Mouse (Mus musculus) ovary, adult 18-20 months (tissue): ENCODE results near the gene Magi1.
A peak's percentile ranks its signal among the peaks of the same experiment; 100 is the strongest.

ENCODE experiments used
- DNase-seq: peaks from one replicate; pipeline ENCODE4 v3.0.0; 2022; ENCODE audit warnings: low spot score, mixed read lengths

Gene Magi1

DNA sequence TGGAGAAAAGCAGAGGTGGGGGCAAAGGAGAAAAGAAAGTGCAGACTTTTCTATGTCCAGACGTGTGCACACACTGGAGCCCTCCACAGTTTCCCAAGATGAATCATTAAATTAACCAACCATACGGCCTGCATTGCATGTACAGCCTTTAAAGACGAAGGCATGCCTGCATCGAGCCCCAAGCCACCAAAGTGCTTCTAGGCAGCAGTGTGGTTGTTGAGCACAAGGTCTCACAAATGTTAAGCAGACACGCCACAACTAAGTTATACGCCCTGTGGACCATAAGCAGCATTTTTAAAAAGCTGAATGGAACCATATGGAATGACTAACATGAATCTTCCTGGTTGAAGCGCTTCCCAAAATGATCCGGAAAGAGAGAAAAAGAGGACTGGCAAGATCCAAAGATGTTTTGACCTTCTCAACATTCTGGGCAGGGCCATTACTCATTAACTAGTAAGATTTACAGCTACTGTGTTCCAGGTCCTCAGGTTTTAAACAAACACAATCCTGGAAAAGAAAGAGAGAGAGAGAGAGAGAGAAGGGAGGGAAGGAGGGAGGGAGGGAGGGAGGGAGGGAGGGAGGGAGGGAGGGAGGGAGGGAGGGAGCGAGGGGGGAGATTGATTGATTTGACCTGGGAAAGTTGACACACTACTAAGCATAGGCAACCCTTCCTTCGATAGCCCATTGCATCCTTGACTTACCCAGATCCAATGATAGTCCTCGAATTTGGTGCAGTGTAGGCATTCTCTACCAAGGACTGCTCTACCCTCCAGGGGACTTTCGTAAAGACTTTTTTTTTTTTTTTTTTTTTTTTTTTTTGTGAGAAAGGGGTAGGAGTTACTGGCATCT, 26.5 kb downstream of the Magi1 start:
- no peak for DNase-seq

DNA sequence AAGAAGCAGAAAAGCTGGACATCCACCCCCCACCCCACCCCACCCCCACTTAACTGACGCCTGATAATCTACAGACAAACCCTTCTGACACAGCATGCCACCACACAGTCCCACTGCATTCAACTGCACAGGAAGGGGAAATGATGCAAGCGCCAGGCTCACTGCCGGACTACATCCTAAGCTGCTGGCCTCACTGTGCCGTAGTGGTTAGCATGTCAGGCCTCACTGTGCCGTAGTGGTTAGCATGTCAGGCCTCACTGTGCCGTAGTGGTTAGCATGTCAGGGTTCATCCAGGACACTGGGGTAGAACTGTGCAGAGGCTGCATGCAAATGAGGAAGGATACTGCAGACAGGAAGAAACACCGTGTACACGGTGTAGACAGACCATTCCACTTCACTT, 29.8 kb downstream of the Magi1 start:
- DNase-seq, result no peak

DNA sequence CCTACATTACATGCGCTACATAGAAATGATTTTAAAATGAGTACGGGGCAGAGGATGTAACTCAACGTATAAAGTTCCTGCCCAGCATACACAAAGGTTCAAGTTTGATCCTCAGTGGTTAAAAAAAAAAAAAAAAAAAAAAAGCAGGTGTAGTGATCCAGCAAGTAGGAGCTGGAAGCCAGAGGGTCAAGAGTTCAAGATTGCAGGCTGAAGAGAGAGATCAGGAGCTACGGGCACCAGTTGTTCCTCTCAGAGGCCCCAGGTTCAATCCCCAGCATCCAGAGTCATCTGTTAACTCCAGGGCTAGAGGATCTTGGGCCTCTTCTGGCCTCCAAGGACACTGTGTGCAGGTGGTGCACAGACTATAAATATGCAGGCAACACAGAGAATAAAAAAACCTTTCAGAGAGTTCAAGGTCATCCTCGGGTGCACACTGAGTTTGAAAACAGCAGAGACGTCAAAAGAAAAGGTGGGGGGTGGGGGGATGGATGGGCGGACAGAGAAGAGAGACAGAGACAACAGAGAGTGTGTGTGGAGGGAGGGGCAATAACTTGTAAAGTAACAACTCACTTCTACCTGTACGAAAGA, 32.3 kb downstream of the Magi1 start:
- no peak for DNase-seq

DNA sequence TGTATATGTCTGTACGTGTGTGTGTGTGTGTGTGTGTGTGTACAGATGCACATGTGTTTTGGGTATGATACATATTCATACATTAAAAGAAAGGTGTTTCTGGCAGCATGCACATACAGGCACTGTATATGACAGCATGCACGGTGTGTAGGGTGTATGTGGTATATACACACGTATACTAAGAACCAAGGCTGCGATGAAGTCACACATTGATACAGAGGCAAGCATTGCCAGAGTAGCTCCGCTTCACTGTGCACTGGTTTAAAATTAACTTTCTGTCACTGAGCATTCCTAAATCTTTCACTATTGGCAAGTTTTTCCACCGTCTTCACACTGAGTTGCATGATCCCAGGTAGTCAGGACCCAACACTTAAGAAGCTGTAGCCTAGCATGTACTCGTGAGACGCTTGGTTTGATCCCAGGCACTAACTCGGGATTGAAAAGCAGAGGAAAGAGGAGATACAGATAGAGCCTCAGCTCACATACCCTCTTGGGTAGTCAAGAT, 34.4 kb downstream of the Magi1 start:
- no peak for DNase-seq

DNA sequence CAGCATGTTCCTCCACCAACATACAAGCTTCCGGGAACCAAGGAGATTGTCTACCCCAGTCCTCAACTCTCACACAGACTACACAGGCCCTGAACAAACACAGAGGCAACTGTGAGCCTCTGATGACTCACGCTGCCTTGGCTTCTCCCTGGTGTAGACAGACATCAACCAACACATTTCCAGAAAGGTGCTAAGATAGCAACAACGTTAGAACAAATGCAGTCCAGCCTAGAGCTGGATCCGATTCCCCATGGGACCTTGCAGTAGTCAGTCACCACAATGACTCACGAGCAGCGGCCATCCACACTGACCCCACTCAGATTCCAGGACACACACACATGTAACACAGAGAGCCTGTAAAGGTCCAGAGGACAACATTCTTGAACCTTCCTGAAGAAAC, 42.5 kb downstream of the Magi1 start:
- DNase-seq, result no peak

DNA sequence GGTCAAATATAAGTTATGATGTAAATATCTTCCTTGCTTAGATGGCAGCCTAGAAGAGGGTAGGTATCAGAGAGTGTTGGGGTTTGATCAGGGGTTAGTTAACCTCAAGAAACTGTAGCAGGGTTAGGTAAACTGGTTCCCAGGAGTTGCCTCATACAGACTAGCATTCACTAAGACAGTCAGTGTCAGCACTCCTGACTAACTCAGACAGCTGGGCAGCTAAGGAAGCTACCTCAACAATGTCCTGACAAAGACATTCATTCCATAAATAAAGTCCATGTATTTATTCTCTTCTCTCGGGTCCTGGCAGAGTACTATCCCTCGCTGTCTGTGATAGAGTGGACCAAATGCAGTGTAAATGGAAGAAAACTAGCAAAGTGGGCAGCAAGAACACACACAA, 45.1 kb downstream of the Magi1 start:
- no peak for DNase-seq

DNA sequence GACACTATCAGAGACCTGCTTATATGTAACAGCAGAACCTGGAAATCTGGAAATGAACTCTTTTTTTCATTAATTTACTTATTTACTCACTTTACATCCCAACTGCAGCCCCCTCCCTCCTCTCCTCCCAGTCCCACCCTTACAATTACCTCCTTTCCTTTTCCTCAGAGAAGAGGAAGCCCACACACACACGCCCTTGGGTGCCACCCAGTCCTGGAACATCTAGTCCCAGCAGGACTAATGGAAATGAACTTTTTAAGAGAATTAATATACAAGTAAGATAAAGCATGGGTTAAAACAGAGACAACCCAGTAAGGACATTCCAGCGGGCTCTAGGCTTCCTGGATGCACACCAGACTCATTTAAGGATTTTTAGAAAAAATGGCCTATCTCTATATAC, 46.8 kb downstream of the Magi1 start:
- no peak for DNase-seq

DNA sequence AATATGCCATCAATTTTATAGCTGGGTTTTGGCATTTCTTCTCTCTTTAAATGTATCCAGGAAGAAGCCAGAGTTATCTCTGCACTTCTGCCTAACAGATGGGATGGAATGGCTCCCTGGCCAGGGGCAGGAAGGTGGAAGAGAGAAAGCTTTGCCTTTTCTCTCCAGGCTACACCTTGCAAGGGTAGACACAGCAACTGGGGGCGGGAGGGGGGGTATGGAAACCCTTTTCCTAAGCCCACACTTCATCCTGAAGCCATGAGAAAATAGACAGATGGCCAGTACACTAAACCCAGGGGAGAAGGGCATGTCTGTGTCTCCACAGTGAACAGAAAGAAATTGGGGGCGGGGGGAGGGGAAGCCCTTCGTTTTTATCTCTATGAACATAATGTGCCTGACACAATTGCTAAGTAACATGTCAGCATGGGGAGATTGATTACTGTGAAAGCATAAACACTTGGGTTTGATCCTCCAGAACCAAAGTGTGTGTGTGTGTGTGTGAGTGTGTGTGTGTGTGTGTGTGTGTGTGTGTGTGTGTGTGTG, 51.4 kb downstream of the Magi1 start:
- no peak for DNase-seq

DNA sequence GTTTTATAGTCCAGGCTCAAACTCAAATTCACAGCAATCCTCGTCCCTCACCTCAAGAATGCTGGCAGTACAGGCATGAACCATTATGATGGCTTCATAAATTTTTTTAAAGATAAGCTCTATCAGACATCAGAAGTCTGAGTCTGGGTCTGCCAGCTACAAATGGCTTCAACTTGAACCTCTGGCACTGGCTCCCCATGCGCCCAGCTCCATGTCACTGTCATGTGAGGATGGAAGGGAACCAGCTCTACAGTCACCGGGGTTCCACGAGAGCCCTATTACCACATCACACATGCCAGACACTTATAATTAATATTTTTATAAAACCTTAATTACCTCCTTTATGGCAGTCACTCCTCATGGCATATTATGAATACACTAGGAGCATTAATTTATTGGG, 51.9 kb downstream of the Magi1 start:
- DNase-seq, result no peak

DNA sequence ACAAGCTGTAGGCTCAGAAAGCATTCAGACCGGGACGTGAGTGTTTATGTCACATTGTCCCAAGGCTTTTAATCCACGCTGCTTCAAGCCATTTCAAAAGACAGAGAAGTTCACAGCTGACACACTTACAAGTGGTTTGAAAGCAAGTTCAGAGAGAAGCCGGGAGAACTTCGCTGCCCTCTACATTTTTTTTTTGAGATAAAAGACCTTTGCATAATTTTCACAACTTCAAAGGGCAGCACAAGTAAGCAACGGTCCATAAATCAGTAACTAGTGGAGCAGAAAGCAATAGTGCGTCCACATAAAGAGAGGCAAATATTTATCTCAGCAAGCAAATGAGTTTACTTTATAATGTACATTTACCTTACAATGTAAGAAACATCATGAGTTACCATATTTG, 52.4 kb downstream of the Magi1 start:
- DNase-seq, result no peak

DNA sequence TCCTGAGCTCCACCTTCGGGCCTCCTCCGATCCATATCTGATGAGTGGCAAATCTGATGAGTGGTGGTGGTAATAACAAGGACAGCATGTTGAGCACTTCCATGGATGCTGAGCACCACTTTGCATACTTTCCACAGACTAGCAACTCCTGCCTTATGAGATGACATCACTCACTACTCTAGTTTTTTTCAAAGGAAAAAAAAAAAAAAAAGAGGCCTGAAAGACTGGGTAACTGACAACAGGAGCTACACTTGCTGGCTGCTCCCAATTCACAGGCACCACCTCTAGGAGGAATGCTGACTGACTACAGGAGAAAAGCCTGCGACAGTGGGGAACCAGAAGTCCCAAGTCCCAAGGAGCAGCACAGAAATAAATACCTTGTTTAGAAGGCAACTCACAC, 52.8 kb downstream of the Magi1 start:
- no peak for DNase-seq

DNA sequence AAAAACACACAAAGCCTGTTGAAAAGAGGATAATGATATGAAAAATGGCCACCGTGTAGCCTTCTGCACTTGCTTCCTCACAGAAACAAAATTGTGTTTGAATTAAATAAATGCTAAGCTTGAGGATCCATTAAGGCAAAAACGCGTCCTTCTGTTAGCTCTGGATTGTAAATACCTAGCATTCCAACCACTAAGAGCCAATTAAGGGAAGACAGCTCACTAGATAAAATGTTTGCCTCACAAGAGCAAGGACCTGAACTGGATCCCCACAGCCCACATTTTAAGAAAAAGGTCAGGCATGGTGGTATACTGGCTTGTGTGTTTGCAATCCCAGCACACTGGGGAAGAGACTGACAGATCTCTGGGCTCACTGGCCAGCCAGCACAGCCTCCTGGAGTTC, 53.6 kb downstream of the Magi1 start:
- DNase-seq, result no peak

DNA sequence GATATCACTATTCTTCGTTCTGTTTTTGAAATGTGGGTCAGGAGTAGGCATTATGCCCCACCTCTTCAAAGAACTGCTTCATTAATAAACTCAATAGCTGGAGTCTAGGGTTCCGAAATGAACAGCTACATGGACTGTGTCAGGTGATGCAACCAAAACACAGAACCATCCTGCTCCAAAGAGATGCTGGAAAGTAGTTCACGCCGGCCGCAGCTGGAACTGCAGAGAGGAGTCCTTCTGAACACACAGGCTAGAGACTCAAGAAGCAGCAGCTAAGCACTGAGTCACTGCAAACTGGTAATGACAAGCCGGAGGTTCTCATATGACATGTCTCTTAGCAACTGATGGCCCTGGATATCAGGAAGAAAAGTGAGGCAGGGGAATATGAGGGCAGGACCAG, 57.5 kb downstream of the Magi1 start:
- no peak for DNase-seq

DNA sequence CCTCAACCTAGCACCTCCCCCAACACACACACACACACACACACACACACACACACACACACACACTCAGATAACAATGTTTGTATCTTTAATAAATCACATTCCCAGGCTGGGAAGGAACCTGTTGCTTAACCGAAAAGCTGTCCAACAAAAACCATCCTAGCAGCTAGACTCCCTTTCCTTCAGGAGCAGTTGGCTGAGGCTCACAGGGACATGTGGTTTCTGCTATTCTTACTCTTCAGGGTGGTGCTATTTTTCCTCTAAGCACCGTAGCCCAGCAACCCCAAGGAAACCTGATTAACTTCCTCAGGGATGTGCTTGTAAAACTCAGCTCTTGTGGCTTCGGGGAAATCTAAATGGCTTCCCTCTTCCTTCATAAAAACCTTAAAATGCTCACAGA, 57.9 kb downstream of the Magi1 start:
- DNase-seq, result peak; percentile 19

DNA sequence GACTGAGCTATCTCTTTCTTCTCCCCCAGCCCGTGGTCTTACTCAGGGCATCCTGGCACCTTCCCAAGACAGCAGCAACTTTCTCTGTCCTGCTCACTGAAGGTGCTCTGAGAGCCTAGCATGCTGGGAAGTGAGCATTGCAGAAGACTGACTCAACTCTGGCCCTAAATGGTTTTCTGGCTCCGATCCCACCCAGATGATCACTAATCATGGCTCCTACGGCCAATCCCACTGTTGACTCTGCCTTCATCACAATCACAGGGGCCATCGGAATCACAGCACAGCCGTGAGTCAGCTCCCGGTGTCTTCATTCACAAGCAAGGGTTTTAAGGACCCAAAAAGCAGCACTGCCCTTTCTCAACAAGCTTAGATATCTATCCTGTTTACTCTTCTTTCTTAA, 58.6 kb downstream of the Magi1 start:
- DNase-seq, result no peak

DNA sequence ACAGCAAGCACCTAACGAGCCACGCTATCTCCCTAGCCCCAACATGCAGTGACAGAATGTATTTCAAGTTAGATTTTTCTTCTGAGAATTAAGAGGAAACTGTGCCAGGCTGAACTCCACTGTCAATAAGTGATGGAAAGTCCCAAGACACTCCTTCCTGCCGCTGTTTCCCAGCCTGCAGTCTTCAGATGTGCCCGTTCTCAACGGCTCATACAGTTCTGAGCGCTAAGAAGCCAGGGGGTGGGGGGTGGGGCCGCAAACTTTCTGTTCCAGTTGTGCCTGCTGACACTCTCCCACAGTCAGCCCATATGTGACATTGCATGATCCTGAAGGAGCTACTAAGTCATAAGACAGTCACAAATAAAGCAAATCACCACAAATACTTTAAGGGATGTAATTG, 61.5 kb downstream of the Magi1 start:
- DNase-seq, result no peak

DNA sequence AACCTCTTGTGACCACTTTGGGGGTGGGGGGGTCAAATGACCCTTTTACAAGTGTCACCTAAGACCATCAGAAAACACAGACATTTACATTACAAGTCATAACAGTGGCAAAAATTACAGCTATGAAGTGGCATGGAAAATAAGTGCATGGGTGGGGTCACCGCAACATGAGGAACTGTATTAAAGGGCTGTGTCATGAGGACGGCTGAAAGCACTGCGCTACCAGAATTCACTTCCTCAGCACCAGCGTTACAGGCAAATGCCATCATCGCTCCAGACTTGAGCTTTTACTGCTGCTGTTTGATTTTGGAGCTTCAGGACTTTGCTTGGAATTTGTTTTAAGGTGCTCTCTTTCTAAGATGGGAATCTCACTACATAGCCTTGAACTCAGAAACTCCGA, 62.0 kb downstream of the Magi1 start:
- DNase-seq, result no peak

DNA sequence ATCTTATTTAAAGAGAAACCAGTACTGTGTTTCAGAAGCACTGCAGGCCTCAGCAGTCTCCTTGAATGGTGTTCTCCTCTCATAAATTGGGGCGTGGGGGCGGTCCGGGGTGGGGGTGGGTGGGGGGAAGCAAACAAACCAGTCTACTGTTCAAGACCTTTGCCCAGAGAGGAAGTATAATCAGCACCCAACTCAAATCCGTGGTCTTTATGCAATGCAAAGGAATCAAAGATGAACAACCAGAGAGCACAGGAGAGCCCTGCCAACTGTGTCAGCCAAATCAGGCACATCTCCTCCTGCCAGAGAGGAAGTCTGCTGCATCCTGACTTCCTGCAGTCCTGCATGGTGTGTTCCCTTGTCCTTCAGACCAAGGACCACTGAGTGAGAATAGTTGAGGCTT, 65.6 kb downstream of the Magi1 start:
- DNase-seq, result no peak

DNA sequence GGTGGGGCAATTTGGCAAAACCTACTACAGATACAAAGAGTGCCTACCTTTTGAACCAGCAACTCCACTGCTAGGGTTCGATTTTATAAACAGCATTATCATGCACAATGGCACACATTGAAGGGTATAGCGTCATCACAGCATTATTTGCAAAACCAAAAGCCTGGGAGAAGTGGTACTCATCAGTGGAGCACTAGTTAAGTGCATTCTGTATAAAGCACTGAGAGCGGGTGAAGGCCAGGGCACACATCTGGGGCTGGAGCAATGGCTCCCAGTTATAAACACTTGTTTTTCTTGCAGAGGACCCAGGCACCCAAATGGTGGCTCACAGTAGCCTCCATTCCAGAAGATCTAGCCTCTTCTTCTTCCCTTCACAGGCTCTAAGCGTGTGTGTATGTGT, 67.9 kb downstream of the Magi1 start:
- no peak for DNase-seq

DNA sequence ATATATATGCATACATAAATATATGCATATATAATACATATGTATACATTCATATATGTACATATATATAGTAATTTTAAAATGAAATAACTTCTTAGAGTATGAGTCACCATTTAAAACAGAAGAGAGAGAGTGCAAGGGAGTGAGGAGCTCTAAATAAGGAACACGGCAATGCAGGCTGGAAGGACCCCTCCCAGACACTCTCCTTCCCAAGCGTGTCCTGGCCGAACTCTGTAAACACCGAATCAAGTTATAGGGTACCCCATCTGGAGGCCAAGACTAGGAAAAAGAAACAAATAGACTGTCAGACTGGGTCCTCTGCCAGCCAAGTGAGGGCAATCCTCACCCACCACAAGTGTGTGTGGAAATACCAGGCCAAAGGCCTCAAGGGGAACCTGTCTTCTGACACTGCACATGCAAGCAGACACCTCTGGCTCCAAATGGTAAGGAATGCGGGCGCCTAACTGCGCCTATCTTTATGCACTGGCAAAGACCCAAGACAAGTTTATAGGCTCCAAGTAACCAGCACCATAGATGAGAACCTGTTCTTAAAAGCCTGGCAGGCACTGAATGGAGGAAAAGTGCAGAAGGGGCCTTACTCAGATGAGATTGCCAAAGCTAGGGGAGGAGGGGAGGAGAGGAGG, 68.7 kb downstream of the Magi1 start:
- DNase-seq, result no peak

DNA sequence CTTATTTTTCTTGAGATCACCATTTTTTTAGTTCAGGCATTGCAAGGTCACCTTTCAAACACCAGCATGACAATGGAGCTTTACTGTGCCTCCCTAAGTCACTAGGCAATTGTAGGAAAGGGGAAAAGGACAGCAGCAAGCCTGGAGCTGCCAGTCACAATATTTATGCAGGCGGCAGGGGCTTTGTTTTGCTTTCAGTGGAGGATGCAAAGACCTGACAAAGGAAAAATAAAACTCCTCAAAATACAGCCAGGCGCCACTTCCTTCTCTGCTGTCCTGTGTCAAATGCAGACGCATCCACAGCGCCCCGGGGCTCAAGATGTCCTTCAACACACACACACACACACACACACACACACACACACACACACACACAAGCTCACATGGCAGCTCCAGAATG, 77.8 kb downstream of the Magi1 start:
- no peak for DNase-seq

DNA sequence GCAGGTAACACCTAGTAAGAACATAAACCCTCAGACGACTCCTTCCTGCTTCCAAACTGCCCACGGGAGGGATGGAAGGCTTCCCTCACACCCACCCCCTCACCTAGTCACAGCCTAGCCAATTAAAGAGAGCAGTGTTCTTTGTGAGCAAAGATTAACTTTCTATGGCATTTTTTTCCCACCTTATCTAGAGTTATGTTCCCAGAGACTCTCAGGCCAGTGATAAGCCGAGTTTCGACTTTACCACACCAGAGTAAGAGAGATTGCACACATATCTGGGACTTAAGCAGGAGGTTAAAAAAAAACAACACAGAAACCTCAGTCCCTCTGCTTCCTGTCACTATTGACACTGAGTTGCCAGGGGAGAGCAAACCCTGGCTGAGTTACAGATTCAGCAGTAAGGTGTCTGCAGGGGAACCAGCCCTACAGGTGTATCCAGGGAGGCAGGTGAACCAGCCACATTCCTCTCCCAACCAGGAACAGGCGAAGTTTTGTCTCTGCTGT, 80.0 kb downstream of the Magi1 start:
- DNase-seq, result no peak

DNA sequence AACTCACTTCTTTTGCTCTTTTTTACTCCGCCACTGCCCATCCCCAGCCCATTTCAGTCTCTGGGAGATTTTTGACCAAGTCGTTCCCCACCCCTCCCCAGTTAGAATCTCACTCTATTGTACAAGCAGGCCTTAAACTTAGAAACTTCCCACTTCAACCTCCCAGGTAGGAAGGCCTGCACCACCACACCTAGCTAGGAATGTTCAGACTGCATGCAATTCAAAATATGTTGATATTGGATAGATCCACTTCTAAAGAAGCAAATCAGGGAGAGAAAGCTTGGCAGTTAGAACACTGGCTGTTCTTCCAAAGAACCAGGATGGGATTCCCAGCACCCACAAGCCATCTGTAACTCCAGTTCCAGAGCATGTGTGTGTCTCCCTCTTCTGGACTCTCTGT, 81.8 kb downstream of the Magi1 start:
- DNase-seq, result no peak
